Mouse (Mus musculus) stomach, embryonic 14.5 days (tissue): ENCODE results near the gene Psmc4. TPM values are rescaled to one million over a fixed set of nuclear protein-coding genes. Genes with fewer than 3 reads are reported as not detected.

ENCODE experiments used
- ATAC-seq: fragments of 200-750 bp; cut with Nextera tagmentation; 2 replicates; pipeline ENCODE4 v1.8.0; 2017; ENCODE audit warnings: low read depth, moderate TSS enrichment; ENCODE audit not compliant: insufficient number of reproducible peaks, insufficient read depth, low FRiP score
- H3K27ac ChIP-seq: fragments of 300-500 bp; sonication (generic); 2 replicates; pipeline ENCODE4 v1.5.1; 2014; ENCODE audit warnings: mild to moderate bottlenecking, low read length, moderate library complexity, mixed read lengths
- H3K27me3 ChIP-seq: fragments of 300-500 bp; sonication (generic); 2 replicates; pipeline ENCODE4 v1.6.1; 2014; ENCODE audit warnings: low read length, control low read depth, mixed read lengths; ENCODE audit not compliant: control insufficient read depth, insufficient read depth
- H3K36me3 ChIP-seq: fragments of 300-500 bp; sonication (generic); 2 replicates; pipeline ENCODE4 v1.6.1; 2014; ENCODE audit warnings: mild to moderate bottlenecking, control low read depth, low read length, moderate library complexity, mixed read lengths; ENCODE audit not compliant: control insufficient read depth, insufficient read depth
- H3K4me1 ChIP-seq: fragments of 300-500 bp; sonication (generic); 2 replicates; pipeline ENCODE4 v1.6.1; 2014; ENCODE audit warnings: low read length, control low read depth, mixed read lengths; ENCODE audit not compliant: control insufficient read depth, insufficient read depth
- H3K4me2 ChIP-seq: fragments of 300-500 bp; sonication (generic); replicated peaks from 2 replicates; pipeline ENCODE4 v1.6.1; 2014; ENCODE audit warnings: low read depth, low read length, control low read depth
- H3K4me3 ChIP-seq: fragments of 300-500 bp; sonication (generic); 2 replicates; pipeline ENCODE4 v1.5.1; 2014; ENCODE audit warnings: low read depth, low read length, control low read depth
- H3K9ac ChIP-seq: fragments of 300-500 bp; sonication (generic); replicated peaks from 2 replicates; pipeline ENCODE4 v1.6.1; 2014; ENCODE audit warnings: low read depth, mild to moderate bottlenecking, control low read depth, low read length, moderate library complexity, mixed read lengths
- H3K9me3 ChIP-seq: fragments of 300-500 bp; sonication (generic); 2 replicates; pipeline ENCODE4 v1.6.1; 2016; ENCODE audit warnings: low read depth, low read length, control low read depth; ENCODE audit not compliant: control insufficient read depth
- WGBS: fragments of 180-500 bp; shearing (Covaris S2); extraction: QIAGEN DNeasy Blood & Tissue Kit; methylation state at CpG from one replicate; pipeline ENCODE4 v1.1.7; 2014; 5-methylcytosine and 5-hydroxymethylcytosine counted together
- polyA plus RNA-seq: library from polyadenylated mRNA; unstranded; fragments of >200 nt; fragmentation: Nextera tagmentation; extraction: Ambion mirVana; gene quantifications from 2 replicates; pipeline ENCODE4 v1.2.1, GENCODE M21; 2014

Psmc4 gene
- polyA plus RNA-seq, 1 experiment from 2014 or later = 276 TPM

- ATAC-seq = no peak
- H3K9ac ChIP-seq = no peak overlapping the region
- H3K27me3 ChIP-seq = no peaks in the 10 kb centered on the region
- WGBS = 88% methylated on average over 1 of the region's 1 CpGs
- no peak overlapping the region for H3K27ac ChIP-seq
- H3K9me3 ChIP-seq = no peaks in the 10 kb centered on the region
- H3K4me2 ChIP-seq = no peak overlapping the region
- H3K4me3 ChIP-seq = no peak overlapping the region
- no peaks in the 10 kb centered on the region for H3K4me1 ChIP-seq
- no peaks in the 10 kb centered on the region for H3K36me3 ChIP-seq
Observed at GRCm38 (mm10) chr7:28059972-28060371, 10.1 kb upstream of the Psmc4 start.

GRCm38 (mm10) chr7:28053046-28053930, 3.4 kb upstream of the Psmc4 start:
- no peak overlapping the region for H3K4me2 ChIP-seq
- H3K27me3 ChIP-seq = no peaks in the 10 kb centered on the region
- H3K4me1 ChIP-seq = peaks cover 10% of the 10 kb centered on the region; the same call in 1 of the 2 replicates
- WGBS = 68% methylated on average over 6 of the region's 6 CpGs
- H3K9ac ChIP-seq = no peak overlapping the region
- no peak for ATAC-seq
- no peaks in the 10 kb centered on the region for H3K9me3 ChIP-seq
- no peak overlapping the region for H3K4me3 ChIP-seq
- peak overlapping the region; percentile 33; the same call in 1 of the 2 replicates for H3K27ac ChIP-seq
- peaks cover under 1% of the 10 kb centered on the region for H3K36me3 ChIP-seq

DNA sequence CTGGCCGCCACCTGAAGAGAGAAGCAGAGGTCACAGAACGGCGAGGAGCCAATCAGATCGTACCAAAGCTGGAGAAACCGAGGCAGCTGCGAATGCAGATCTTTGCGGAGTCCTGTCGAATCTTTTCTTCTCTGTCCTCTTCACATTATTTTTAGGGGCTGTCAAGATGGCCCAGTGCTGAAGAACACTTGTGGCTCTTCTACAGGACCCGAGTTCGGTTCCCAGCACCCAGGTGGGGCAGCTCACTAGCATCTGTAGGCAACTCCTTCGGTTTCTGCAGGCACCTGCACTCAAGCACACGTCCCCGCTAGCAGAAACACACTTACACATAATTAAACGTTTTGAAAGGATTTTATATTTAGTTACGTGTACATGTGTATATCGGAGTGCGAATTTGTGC, 683 bp upstream of the Psmc4 start:
- no peak for ATAC-seq
- H3K27me3 ChIP-seq = no peaks in the 10 kb centered on the region

DNA sequence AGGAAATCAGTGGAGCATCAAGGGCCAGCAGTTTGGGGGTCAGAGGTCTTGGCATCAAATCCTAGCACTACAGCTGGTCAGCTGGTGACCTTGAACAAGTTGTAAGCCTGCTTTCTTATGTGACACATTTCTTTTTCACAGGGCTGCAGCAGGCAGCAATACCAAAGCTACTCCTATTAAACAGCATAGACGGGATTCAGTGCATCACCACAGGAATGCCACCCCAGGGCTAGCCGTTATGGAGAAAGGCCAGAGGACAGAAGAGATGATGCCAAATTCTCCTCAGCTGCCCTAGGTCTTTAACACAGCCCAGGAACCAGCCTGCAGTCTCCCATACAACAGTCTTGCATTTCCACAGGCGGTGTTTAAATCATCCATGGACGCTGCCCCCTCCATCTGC, 5.4 kb downstream of the Psmc4 start:
- no peak for ATAC-seq
- no peak overlapping the region for H3K9ac ChIP-seq
- no peaks in the 10 kb centered on the region for H3K9me3 ChIP-seq
- no peak overlapping the region for H3K27ac ChIP-seq
- H3K4me1 ChIP-seq = peaks cover 6% of the 10 kb centered on the region; the same call in 1 of the 2 replicates
- peaks cover 71% of the 10 kb centered on the region for H3K36me3 ChIP-seq
- H3K4me2 ChIP-seq = no peak overlapping the region
- no peak overlapping the region for H3K4me3 ChIP-seq
- no peaks in the 10 kb centered on the region for H3K27me3 ChIP-seq
- 90% methylated on average over 4 of the region's 4 CpGs for WGBS

More for the DNA sequence above, 683 bp upstream of the Psmc4 start:
- no peaks in the 10 kb centered on the region for H3K9me3 ChIP-seq
- H3K9ac ChIP-seq = 0 out of 2 replicates have a peak overlapping the region, but pooled peaks have one; percentile 11
- H3K4me2 ChIP-seq = peak overlapping the region; percentile 33; the same call in 1 of the 2 replicates
- WGBS = 59% methylated on average over 17 of the region's 17 CpGs
- no peak overlapping the region for H3K27ac ChIP-seq
- peaks cover 10% of the 10 kb centered on the region; the same call in 1 of the 2 replicates for H3K4me1 ChIP-seq
- H3K4me3 ChIP-seq = no peak overlapping the region
- H3K36me3 ChIP-seq = peaks cover 26% of the 10 kb centered on the region

DNA sequence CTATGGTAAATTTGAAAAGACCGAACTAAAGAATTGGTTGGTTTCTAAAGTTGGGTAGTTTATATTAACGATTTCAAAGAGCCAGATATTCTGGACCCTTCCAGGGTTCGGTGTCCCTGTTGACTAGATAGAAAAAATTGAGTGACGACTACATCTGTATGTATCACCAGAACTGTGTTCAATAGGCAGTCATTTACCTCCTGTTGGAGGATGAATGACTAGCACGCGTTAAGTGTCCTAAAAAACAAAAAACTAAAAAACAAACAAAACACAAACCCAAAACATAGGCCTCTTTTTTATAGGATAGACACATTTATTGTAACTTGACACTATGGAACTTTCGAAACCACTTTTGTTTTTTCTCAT, 35.5 kb downstream of the Psmc4 start:
- 0 out of 2 replicates have a peak overlapping the region, but pooled peaks have one; percentile 48 for H3K27ac ChIP-seq
- WGBS = 22% methylated on average over 7 of the region's 7 CpGs

DNA sequence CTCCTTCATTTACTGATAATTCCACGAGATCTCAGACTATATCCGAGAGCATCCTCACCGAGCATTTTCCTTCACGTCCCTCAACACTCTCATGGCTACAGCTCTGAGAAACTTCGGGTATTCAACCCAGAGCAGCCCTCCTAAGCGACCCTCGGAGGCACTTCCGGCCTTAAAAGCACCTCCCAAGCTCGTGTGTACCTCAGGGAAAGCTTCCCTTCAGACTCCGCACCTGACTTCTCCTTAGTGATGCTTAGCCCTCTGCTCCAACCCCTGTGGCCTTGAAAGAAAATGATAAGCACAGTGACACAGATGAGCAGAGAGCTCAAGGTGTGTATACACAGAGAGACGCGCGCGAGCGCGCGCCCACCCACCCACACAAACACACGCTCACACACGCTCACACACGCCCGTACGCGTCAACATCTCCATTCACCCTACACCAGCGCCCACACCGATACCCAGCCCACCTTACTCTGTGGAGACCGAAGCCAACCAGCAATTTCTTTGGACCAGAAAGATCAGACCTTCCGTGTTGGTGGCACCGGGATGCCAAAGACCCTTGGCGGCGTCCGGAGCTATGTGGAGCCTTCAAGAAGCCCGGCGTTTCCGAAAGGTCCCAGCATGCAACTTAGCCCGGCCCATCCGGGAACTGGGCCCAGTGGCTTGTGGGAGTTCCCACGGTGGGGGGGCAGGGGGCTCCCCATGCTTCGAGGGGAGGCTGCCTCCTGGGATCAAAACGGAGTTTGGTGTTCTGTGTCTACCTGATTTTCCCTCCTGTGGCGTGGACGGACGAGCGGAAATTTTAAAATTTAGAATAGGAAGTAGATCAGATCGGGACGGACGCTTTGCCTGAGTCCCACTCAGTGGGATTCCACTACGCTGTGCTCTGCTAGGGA, 36.1 kb downstream of the Psmc4 start, which contains the start of gene Zfp850:
Zfp850 (minus strand) TSS at position 567 of the 896 bp plus-strand sequence.
- H3K9me3 ChIP-seq = no peaks in the 10 kb centered on the region
- H3K27me3 ChIP-seq = no peaks in the 10 kb centered on the region
- H3K4me3 ChIP-seq = peak within 1 kb of the TSS; percentile 78
- H3K36me3 ChIP-seq = 0 out of 2 replicates have a peak, but pooled peaks cover 3% of the 10 kb centered on the region
- H3K9ac ChIP-seq = peak within 1 kb of the TSS; percentile 82
- H3K4me1 ChIP-seq = peaks cover 5% of the 10 kb centered on the region; the same call in 1 of the 2 replicates
- under 1% methylated on average over 47 of the region's 47 CpGs for WGBS
- peak; percentile 92 for ATAC-seq
- peak within 1 kb of the TSS; percentile 79 for H3K4me2 ChIP-seq
- 0 out of 2 replicates have a peak within 1 kb of the TSS, but pooled peaks have one; percentile 48 for H3K27ac ChIP-seq

More for the DNA sequence above, 35.5 kb downstream of the Psmc4 start:
- peak overlapping the region; percentile 78 for H3K4me3 ChIP-seq
- H3K36me3 ChIP-seq = 0 out of 2 replicates have a peak, but pooled peaks cover 3% of the 10 kb centered on the region
- peak; percentile 23; the same call in 1 of the 2 replicates for ATAC-seq
- no peaks in the 10 kb centered on the region for H3K9me3 ChIP-seq
- peaks cover 5% of the 10 kb centered on the region; the same call in 1 of the 2 replicates for H3K4me1 ChIP-seq
- peak overlapping the region; percentile 82 for H3K9ac ChIP-seq
- H3K4me2 ChIP-seq = peak overlapping the region; percentile 79
- H3K27me3 ChIP-seq = no peaks in the 10 kb centered on the region

GRCm38 (mm10) chr7:28010271-28010670, 39.6 kb downstream of the Psmc4 start:
- 96% methylated on average over 3 of the region's 3 CpGs for WGBS

More at GRCm38 (mm10) chr7:28010271-28010670, 39.6 kb downstream of the Psmc4 start:
- H3K36me3 ChIP-seq = peaks cover 3% of the 10 kb centered on the region; the same call in 1 of the 2 replicates
- no peaks in the 10 kb centered on the region for H3K9me3 ChIP-seq
- H3K9ac ChIP-seq = no peak overlapping the region
- no peak for ATAC-seq
- H3K4me3 ChIP-seq = no peak overlapping the region
- no peaks in the 10 kb centered on the region for H3K27me3 ChIP-seq
- no peak overlapping the region for H3K4me2 ChIP-seq
- peaks cover 5% of the 10 kb centered on the region; the same call in 1 of the 2 replicates for H3K4me1 ChIP-seq
- no peak overlapping the region for H3K27ac ChIP-seq
